Mouse (Mus musculus): ENCODE measurements around the gene Rbmxl1. TPM values are rescaled to one million over a fixed set of nuclear protein-coding genes. Genes with fewer than 3 reads are reported as not detected.
"Not testable (repeated sequence)": the region's sequence is repeated elsewhere in the genome, so short reads cannot be mapped to it uniquely, and the experiment has no call there.

The Rbmxl1 gene
- polyA plus RNA-seq (2015; fragmentation: Nextera tagmentation; extraction: Ambion mirVana), result 173 and 192 TPM in 2 replicates

GRCm38 (mm10) chr8:78508719-78509272 is at the start of gene Rbmxl1:
Gene Rbmxl1, minus strand, starts transcription at chr8:78508898.
- no peaks in the 10 kb centered on the region for H3K27me3 ChIP-seq (replicated peaks)
- H3K9me3 ChIP-seq (replicated peaks), result no peaks in the 10 kb centered on the region
- H3K36me3 ChIP-seq, result peaks cover 15% of the 10 kb centered on the region
- under 1% methylated on average over 55 of the region's 70 CpGs for WGBS
- ATAC-seq (ENCODE audit: low FRiP score), result peak; percentile 94
- peak within 1 kb of the TSS; percentile 100 for H3K27ac ChIP-seq (replicated peaks)
- peaks cover 22% of the 10 kb centered on the region for H3K4me1 ChIP-seq
- peak within 1 kb of the TSS; percentile 92 for H3K4me3 ChIP-seq (replicated peaks)
- peak within 1 kb of the TSS; percentile 93 for H3K4me2 ChIP-seq
- peak within 1 kb of the TSS; percentile 93 for H3K9ac ChIP-seq (replicated peaks)

GRCm38 (mm10) chr8:78556773-78557434 is 48.2 kb upstream of the Rbmxl1 start:
- peaks cover 13% of the 10 kb centered on the region for H3K4me1 ChIP-seq
- no peak overlapping the region for H3K9ac ChIP-seq (replicated peaks)
- 27% methylated on average over 11 of the region's 11 CpGs for WGBS
- no peaks in the 10 kb centered on the region for H3K9me3 ChIP-seq (replicated peaks)
- no peaks in the 10 kb centered on the region for H3K36me3 ChIP-seq
- H3K4me3 ChIP-seq (replicated peaks), result no peak overlapping the region
- H3K4me2 ChIP-seq, result no peak overlapping the region
- ATAC-seq (ENCODE audit: low FRiP score), result no peak; the same call in 1 of the 2 replicates
- no peak overlapping the region for H3K27ac ChIP-seq (replicated peaks)
- H3K27me3 ChIP-seq (replicated peaks), result no peaks in the 10 kb centered on the region

GRCm38 (mm10) chr8:78555817-78556216 is 47.1 kb upstream of the Rbmxl1 start:
- Histone ChIP-seq H3K4me2 (no peak overlapping the region), H3K9ac (replicated peaks) (no peak overlapping the region), H3K4me1 (peaks cover 13% of the 10 kb centered on the region), H3K9me3 (replicated peaks) (no peaks in the 10 kb centered on the region), H3K36me3 (no peaks in the 10 kb centered on the region), H3K4me3 (replicated peaks) (no peak overlapping the region), H3K27ac (replicated peaks) (no peak overlapping the region), H3K27me3 (replicated peaks) (no peaks in the 10 kb centered on the region)
- ATAC-seq (ENCODE audit: low FRiP score), result no peak
- WGBS, result 92% methylated on average over 4 of the region's 4 CpGs

- H3K4me2 ChIP-seq, result no peak overlapping the region
- H3K9ac ChIP-seq (replicated peaks), result no peak overlapping the region
- no peaks in the 10 kb centered on the region for H3K9me3 ChIP-seq (replicated peaks)
- no peaks in the 10 kb centered on the region for H3K27me3 ChIP-seq (replicated peaks)
- no peak overlapping the region for H3K27ac ChIP-seq (replicated peaks)
- no peak overlapping the region for H3K4me3 ChIP-seq (replicated peaks)
- ATAC-seq (ENCODE audit: low FRiP score), result no peak
- WGBS, result 32% methylated on average over 2 of the region's 2 CpGs
- H3K4me1 ChIP-seq, result peaks cover 13% of the 10 kb centered on the region
- no peaks in the 10 kb centered on the region for H3K36me3 ChIP-seq
Measured at GRCm38 (mm10) chr8:78550752-78551134, 42.0 kb upstream of the Rbmxl1 start.

GRCm38 (mm10) chr8:78549971-78550751 is 41.5 kb upstream of the Rbmxl1 start:
- Histone ChIP-seq H3K4me3 (replicated peaks) (no peak overlapping the region), H3K27me3 (replicated peaks) (no peaks in the 10 kb centered on the region), H3K4me1 (peaks cover 13% of the 10 kb centered on the region), H3K9ac (replicated peaks) (no peak overlapping the region), H3K36me3 (no peaks in the 10 kb centered on the region), H3K9me3 (replicated peaks) (no peaks in the 10 kb centered on the region), H3K27ac (replicated peaks) (no peak overlapping the region), H3K4me2 (no peak overlapping the region)
- WGBS, result 29% methylated on average over 10 of the region's 10 CpGs
- no peak for ATAC-seq (ENCODE audit: low FRiP score)

- not testable (repeated sequence) for H3K27me3 ChIP-seq (replicated peaks); H3K4me2 ChIP-seq; H3K9me3 ChIP-seq (replicated peaks); H3K36me3 ChIP-seq; H3K9ac ChIP-seq (replicated peaks); H3K4me3 ChIP-seq (replicated peaks); ATAC-seq (ENCODE audit: low FRiP score); H3K27ac ChIP-seq (replicated peaks); H3K4me1 ChIP-seq
- WGBS, result 59% methylated on average over 10 of the region's 14 CpGs
Measured at GRCm38 (mm10) chr8:78545153-78545817, 36.6 kb upstream of the Rbmxl1 start.

- H3K27me3 ChIP-seq (replicated peaks), result no peaks in the 10 kb centered on the region
- no peaks in the 10 kb centered on the region for H3K4me1 ChIP-seq
- H3K4me2 ChIP-seq, result no peak overlapping the region
- no peaks in the 10 kb centered on the region for H3K36me3 ChIP-seq
- no peak for ATAC-seq (ENCODE audit: low FRiP score)
- H3K4me3 ChIP-seq (replicated peaks), result no peak overlapping the region
- H3K9ac ChIP-seq (replicated peaks), result no peak overlapping the region
- no peak overlapping the region for H3K27ac ChIP-seq (replicated peaks)
- no peaks in the 10 kb centered on the region for H3K9me3 ChIP-seq (replicated peaks)
- 50% methylated on average over 2 of the region's 2 CpGs for WGBS
Measured at GRCm38 (mm10) chr8:78544545-78544944, 35.8 kb upstream of the Rbmxl1 start.

- no peaks in the 10 kb centered on the region for H3K9me3 ChIP-seq (replicated peaks)
- H3K27ac ChIP-seq (replicated peaks), result no peak overlapping the region
- H3K4me3 ChIP-seq (replicated peaks), result no peak overlapping the region
- no peak overlapping the region for H3K4me2 ChIP-seq
- no peak for ATAC-seq (ENCODE audit: low FRiP score)
- H3K36me3 ChIP-seq, result no peaks in the 10 kb centered on the region
- 0% methylated on average over 1 of the region's 1 CpGs for WGBS
- no peaks in the 10 kb centered on the region for H3K27me3 ChIP-seq (replicated peaks)
- H3K9ac ChIP-seq (replicated peaks), result no peak overlapping the region
- no peaks in the 10 kb centered on the region for H3K4me1 ChIP-seq
Measured at GRCm38 (mm10) chr8:78543621-78544020, 34.9 kb upstream of the Rbmxl1 start.

- H3K27ac ChIP-seq (replicated peaks); H3K9ac ChIP-seq (replicated peaks); H3K36me3 ChIP-seq; H3K4me3 ChIP-seq (replicated peaks); ATAC-seq (ENCODE audit: low FRiP score); H3K4me2 ChIP-seq; H3K27me3 ChIP-seq (replicated peaks); H3K9me3 ChIP-seq (replicated peaks); H3K4me1 ChIP-seq: not testable (repeated sequence)
- WGBS, result 79% methylated on average over 3 of the region's 6 CpGs
Measured at GRCm38 (mm10) chr8:78542670-78543069, 34.0 kb upstream of the Rbmxl1 start.

- 92% methylated on average over 3 of the region's 3 CpGs for WGBS
- Histone ChIP-seq H3K36me3 (peaks cover 7% of the 10 kb centered on the region; the same call in 1 of the 2 replicates), H3K9me3 (replicated peaks) (no peaks in the 10 kb centered on the region), H3K9ac (replicated peaks) (no peak overlapping the region), H3K4me3 (replicated peaks) (no peak overlapping the region), H3K27ac (replicated peaks) (no peak overlapping the region), H3K4me2 (no peak overlapping the region), H3K4me1 (no peaks in the 10 kb centered on the region), H3K27me3 (replicated peaks) (no peaks in the 10 kb centered on the region)
- no peak for ATAC-seq (ENCODE audit: low FRiP score)
Measured at GRCm38 (mm10) chr8:78537795-78538194, 29.1 kb upstream of the Rbmxl1 start.

GRCm38 (mm10) chr8:78536716-78537115 is 28.0 kb upstream of the Rbmxl1 start:
- Histone ChIP-seq H3K27ac (replicated peaks) (no peak overlapping the region), H3K9ac (replicated peaks) (no peak overlapping the region), H3K4me1 (no peaks in the 10 kb centered on the region), H3K36me3 (peaks cover 15% of the 10 kb centered on the region), H3K27me3 (replicated peaks) (no peaks in the 10 kb centered on the region), H3K4me3 (replicated peaks) (no peak overlapping the region), H3K4me2 (no peak overlapping the region), H3K9me3 (replicated peaks) (no peaks in the 10 kb centered on the region)
- WGBS, result 85% methylated on average over 5 of the region's 5 CpGs
- ATAC-seq (ENCODE audit: low FRiP score), result no peak
